Mouse (Mus musculus) lung, adult 18-20 months (tissue): ENCODE measurements around the gene Arl15.

ENCODE experiments used
- DNase-seq, 2 experiments: peaks; one replicate each; pipeline ENCODE4 v3.0.0; 2022; ENCODE audit warnings: mixed read lengths in 2 of 2

Arl15 gene

GRCm38 (mm10) chr13:113846413-113846812, 52.1 kb downstream of the Arl15 start:
- DNase-seq = no peak

- DNase-seq = no peak
These were observed 56.2 kb downstream of the Arl15 start for GRCm38 (mm10) chr13:113850431-113851034.

- no peak for DNase-seq
These were observed 57.5 kb downstream of the Arl15 start for GRCm38 (mm10) chr13:113851602-113852375.

DNA sequence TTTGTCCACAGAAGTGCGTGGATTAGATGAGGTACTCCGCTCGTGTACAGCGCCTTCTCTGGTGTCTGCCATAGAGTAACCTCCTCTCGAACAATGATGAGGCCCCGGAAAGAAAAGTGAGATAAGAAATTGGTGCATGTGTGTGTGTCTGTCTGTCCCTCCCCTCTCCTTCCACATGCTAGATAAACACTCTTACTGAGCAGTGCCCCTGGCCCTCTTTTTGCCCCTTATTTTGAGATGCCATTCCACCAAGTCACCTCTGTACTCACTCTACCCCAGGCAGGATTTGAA, 58.0 kb downstream of the Arl15 start:
- DNase-seq = no peak

GRCm38 (mm10) chr13:113854146-113854545, 59.8 kb downstream of the Arl15 start:
- no peak for DNase-seq

DNA sequence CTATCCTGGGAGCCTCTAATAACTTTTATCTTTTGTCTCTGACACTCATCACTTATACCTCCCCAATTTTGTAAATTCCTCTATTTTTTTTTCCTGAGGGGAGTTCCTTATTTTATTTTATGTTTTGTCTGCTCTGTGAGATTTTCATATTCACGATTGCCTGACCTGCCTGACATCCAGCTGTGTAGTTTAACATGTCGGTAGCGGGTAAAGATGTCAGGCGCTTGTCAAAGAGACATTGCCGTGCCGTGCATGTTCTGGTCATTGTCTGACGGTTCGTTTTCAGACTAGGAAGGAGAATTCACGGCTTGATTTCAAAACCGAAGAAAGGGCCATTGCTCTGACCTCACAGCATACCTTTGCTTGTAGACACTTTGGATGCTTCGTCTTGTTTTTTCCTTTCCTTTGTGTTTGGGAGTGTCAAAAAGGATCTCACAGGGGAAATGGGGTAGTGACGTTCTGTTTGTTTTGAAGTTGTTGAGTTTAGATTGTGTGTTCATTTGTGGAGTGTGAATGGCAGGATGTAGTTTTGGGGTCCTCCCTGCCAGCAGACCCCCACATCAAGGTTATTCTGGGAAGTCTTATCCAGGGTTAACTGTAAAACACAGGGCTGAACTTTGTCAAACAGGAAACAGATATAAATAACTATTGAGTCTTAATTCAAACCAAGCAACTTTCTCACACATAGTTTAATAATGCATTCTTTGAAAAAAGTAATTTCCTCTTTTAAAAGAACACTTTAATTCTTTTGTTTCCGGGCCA, 60.4 kb downstream of the Arl15 start:
- no peak for DNase-seq

- DNase-seq = no peak
These were observed 62.6 kb downstream of the Arl15 start for GRCm38 (mm10) chr13:113856946-113857345.

- DNase-seq = no peak
These were observed 64.5 kb downstream of the Arl15 start for GRCm38 (mm10) chr13:113858667-113859391.

GRCm38 (mm10) chr13:113859392-113859776, 65.1 kb downstream of the Arl15 start:
- DNase-seq = no peak

DNA sequence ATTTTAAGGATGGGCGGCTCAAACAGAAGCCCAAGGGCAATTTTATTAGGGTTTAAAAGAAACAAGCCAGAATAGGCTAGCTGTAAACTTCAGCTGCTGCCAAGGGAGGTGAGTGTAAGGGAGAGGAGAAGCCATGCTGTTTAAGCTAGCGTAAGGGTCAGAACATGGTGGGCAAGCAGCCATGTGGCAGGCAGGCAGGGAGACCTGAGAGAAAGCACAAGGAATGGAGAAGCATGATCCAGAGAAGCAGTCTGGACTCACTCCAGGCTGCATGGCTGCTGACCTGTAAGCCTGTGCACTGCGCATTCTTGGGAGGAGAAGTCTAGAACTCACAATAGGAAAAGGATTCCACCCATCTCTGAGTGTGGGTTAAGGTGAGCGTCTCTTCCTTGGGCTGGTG, 66.5 kb downstream of the Arl15 start:
- no peak for DNase-seq

GRCm38 (mm10) chr13:113861231-113861630, 66.9 kb downstream of the Arl15 start:
- no peak for DNase-seq

GRCm38 (mm10) chr13:113862951-113863350, 68.6 kb downstream of the Arl15 start:
- DNase-seq = no peak

GRCm38 (mm10) chr13:113863688-113864087, 69.4 kb downstream of the Arl15 start:
- peak in 1 of 2 experiments; percentile 23 for DNase-seq

GRCm38 (mm10) chr13:113864278-113864677, 70.0 kb downstream of the Arl15 start:
- DNase-seq = peak; percentile 53 to 72

DNA sequence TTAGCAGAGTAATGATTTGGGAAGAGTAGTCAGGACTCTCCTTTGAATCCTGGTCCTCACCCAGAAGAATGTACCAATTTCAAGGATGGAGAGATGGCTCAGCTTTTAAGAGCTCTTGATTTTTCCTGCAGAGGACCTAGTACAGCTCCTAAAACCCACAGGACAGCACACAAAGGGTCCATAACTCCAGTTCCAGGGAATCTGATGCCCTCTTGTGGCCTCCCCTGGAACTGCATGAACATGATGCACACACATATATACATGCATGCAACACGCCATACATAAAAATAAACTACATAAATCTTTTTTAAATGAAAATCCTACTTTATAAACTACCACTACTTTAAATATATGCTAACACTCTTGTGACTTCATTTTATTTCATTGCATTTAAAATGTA, 70.6 kb downstream of the Arl15 start:
- DNase-seq = peak; percentile 39 to 59

DNA sequence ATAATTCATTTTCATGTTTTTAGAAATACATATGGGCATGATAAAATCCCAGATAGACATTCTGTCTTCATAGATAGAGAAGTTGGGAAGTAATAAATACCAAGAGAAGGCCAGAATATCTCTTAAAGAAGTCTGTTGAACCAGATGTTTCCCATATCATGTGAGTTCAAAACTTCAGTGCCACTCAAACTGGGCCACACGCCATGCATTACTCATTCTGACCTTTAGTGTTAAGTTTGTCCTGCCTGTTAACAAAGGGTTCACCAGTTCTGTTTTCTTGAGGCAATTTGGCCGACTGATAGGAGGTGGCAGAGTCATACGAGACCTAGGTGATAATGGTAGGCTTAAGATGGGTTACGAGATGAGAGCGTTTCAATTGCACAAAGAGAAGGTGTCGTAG, 71.1 kb downstream of the Arl15 start:
- DNase-seq = no peak

DNA sequence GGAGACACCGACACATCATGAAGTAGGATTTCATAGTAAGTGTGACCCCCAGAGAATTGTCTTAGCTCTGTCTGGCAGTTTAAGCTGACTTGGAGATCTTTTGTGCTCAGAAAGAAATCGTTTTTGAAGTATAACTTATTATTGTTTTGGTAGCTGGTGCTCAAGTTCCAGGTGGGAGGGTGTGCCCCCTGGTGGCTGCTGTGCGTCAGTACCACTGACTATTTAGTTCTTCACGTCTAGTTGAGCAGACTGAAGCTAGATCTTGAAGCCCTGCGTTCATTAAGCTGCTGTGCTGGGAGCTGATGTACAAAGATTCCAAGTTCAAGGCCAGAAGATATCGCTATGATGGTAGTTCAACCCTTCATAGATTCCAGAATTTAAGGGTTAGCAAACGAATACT, 71.5 kb downstream of the Arl15 start:
- peak; percentile 47 to 48 for DNase-seq

DNA sequence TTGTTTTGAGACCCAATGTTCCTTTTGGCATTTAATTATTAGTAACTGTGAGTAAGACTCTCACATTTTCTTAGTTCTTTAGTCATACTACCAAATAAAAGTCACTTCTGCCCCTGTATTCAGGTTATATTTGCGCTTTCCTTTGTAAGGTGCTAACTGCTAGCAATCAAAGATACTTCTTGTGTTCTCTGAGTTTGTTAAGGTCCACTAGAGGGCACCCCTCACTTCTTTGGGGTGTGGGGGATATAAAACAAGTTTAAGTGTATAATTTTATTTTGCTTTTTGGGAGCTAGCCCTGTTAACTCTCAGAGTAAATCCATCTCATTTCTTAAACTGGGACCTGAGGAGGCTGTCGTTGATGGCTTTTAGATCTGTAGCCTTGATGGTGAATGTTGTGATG, 73.4 kb downstream of the Arl15 start:
- DNase-seq = no peak

GRCm38 (mm10) chr13:113869212-113870205, 75.2 kb downstream of the Arl15 start:
- DNase-seq = peak; percentile 30 to 49

DNA sequence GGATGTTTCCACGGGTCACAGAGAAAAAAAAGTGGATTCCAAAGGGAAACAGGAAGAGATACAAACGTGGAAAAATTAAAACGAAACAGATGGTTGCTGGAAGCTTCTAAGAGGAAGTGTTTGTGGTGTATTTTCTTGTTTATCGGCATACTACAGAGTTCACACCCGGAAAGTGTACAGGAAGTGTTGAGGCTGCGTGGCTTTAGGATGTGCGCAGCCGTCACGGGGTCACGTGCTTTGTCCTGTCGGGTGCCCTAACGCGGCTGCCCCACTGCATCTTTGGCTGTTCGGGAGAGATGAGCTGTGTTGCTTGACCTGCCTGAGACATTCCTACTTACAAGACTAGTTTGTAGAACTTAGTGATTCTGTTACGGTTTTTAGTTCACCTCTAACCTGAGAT, 76.1 kb downstream of the Arl15 start:
- DNase-seq = peak; percentile 17 to 31

DNA sequence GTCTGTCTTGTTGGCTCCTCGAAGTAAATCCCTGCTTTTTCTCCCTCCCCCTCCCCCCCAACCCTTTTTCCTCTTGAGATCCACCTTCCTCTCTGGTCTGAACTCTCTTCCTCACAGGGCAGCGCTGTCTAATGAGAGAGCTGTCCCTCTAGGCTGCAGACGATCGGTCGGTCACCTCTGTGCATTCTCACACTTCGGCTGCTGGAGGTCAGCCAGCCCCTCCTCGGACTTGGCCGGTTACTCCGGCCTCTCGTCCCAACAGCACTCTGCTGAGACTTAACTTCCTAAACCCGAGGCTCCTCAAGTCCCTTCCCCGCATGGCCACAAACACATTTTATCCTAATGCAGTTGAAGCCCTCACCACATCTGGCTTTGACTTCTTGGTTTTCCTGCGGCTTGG, 77.5 kb downstream of the Arl15 start:
- peak; percentile 45 to 53 for DNase-seq

- no peak for DNase-seq
These were observed 81.4 kb downstream of the Arl15 start for GRCm38 (mm10) chr13:113875724-113876123.
